Mouse (Mus musculus): ENCODE measurements around the gene Naa11.

Gene Naa11

DNA sequence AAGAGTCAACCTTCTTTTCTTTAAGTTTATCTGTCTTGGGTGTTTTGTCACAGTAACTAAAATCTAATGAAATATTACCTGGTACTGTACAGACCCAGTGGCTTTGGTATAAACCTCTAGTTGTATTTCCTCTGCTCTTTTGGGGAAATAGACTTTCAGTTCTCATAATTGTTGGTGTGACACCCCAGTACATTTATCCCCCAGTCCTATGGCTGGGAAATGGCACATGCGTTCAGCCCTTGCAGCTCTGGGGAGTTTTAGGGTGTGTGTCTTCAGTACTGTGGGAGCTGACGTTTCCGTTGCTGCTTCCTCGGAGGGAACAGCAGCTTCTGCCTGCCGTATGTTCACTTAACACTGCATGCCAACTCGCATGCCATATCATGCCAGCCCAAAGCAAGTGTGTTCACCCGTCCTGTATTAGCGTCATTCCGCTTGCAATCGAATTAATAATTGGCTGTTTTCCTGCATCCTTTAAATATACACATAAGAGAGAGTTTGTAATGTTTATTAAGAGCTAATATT, 46.4 kb downstream of the Naa11 start:
- in situ Hi-C loops (cut with MboI, MseI): no loop called here

DNA sequence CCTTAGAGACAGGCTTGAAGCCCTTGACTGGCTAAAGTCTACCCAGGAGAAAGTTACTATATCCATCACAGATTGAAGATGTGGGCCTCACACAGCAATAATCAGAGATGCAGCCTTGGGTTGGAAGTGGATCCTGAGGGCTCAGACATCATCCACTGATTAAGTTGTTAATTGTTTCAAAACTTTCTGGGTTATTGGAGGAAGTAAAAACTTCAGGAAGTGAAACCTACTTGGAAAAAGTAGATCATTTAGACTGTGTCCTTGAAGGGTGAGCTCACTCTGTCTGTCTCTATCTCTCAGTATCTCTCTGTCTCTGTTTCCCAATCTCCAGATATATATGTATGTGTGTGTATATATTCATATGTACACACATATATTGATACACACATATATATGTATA, 47.0 kb downstream of the Naa11 start:
- in situ Hi-C loops (cut with MboI, MseI): no loop called here

GRCm38 (mm10) chr5:97344144-97344543, 48.0 kb downstream of the Naa11 start:
- in situ Hi-C loops (cut with MboI, MseI): no loop called here

GRCm38 (mm10) chr5:97334794-97335193, 57.4 kb downstream of the Naa11 start:
- in situ Hi-C loops (cut with MboI, MseI): no loop called here
